Mouse (Mus musculus) layer of hippocampus, adult 2 months (tissue): Measurements from ENCODE around the gene Psip1. TPM values are rescaled to one million over a fixed set of nuclear protein-coding genes. Genes with fewer than 3 reads are reported as not detected.
"Not testable (repeated sequence)": the region's sequence is repeated elsewhere in the genome, so short reads cannot be mapped to it uniquely, and the experiment has no call there.

Source experiments
- DNase-seq, 2 experiments: peaks; one replicate each; pipeline ENCODE4 v3.0.0; 2022; ENCODE audit warnings: low spot score in 2 of 2
- H3K27ac ChIP-seq: fragments of 200-600 bp; 2 replicates; pipeline ENCODE4 v1.8.1; 2022
- H3K4me3 ChIP-seq: fragments of 200-600 bp; 2 replicates; pipeline ENCODE4 v1.8.1; 2022; ENCODE audit warnings: mild to moderate bottlenecking
- CTCF ChIP-seq: fragments of 200-600 bp; conservative IDR thresholded peaks from 2 replicates; pipeline ENCODE4 v1.8.1; 2022; ENCODE audit warnings: antibody characterized with exemption, mild to moderate bottlenecking, moderate library complexity
- total RNA-seq, 2 experiments: library from RNA; stranded (reverse); gene quantifications; 2 replicates each; pipeline ENCODE4 v1.2.3; 2021

Gene Psip1
- total RNA-seq, 2 experiments from 2014 or later = 215 to 218 TPM

DNA sequence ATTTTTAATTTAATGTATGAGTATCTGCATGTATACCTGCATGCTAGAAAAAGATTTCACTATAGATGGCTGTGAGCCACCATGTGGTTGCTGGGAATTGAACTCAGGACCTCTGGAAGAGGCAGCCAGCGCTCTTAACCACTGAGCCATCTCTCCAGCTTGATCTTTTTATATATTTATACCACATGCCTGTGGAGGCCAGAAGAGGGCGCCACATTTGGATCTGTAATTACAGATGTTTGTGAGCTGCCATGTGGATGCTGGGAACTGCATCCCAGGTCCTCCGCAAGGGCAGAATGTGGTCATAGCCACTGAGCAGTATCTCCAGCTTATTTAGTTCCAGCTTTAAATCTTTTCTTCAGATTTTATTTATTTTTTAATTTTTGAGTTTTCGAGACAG, 34.0 kb upstream of the Psip1 start:
- TF ChIP-seq CTCF = peak; percentile 27; the same call in 1 of the 2 replicates
- no peak overlapping the region for H3K4me3 ChIP-seq
- no peak for DNase-seq
- no peak overlapping the region for H3K27ac ChIP-seq

GRCm38 (mm10) chr4:83519807-83520206, 33.5 kb upstream of the Psip1 start:
- no peak for DNase-seq
- TF ChIP-seq CTCF = no peak
- Histone ChIP-seq H3K27ac (no peak overlapping the region), H3K4me3 (no peak overlapping the region)

DNA sequence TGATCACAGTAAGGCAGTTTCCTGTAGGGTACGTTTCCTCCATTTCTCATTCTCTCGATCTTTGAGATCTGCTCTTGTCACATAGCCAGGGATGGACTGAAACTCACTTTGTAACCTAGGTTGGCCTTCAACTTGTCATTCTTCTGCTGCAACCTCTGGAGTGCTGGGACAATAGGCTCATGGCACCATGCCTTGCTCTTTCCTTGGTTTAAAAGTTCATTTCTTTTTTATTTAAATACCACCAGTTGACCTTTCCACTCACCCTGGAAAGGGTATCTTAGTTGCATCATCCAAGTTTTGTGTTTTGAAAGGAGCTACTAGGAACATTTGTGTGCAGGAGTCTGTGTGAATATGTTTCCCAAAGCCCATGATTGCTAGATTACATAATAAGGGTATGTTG, 32.9 kb upstream of the Psip1 start:
- no peak overlapping the region for H3K4me3 ChIP-seq
- H3K27ac ChIP-seq = no peak overlapping the region
- no peak for DNase-seq
- TF ChIP-seq CTCF = no peak

GRCm38 (mm10) chr4:83516144-83516543, 29.9 kb upstream of the Psip1 start:
- H3K4me3 ChIP-seq, H3K27ac ChIP-seq, DNase-seq: not testable (repeated sequence)

- TF ChIP-seq CTCF = peak; percentile 68
- no peak overlapping the region for H3K27ac ChIP-seq
- DNase-seq = peak in 1 of 2 experiments; percentile 28
- H3K4me3 ChIP-seq = no peak overlapping the region
These were observed 28.9 kb upstream of the Psip1 start for GRCm38 (mm10) chr4:83514976-83515669.

- DNase-seq = no peak
- Histone ChIP-seq H3K4me3 (no peak overlapping the region), H3K27ac (no peak overlapping the region)
- TF ChIP-seq CTCF = no peak
These were observed 27.9 kb upstream of the Psip1 start for GRCm38 (mm10) chr4:83514183-83514582.

DNA sequence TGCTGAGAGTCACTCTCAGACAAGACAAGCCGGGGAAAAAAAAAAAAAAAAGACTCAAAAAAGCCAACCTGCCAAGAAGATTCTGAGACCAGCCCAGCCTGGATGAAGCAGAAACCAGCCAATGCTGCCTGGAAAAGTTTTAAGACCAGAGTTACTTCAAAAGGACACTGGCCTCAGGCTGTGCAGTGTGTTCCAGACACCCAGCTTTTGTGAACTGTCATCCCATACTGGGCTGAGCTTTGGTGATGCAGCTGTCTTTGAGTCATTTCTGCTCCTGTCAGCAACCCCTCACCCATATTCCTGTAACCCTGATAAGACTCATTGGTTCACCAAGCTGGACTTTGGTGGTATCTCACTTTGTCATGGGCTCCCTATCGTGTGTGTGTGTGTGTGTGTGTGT, 26.4 kb upstream of the Psip1 start:
- no peak for DNase-seq
- H3K4me3 ChIP-seq = no peak overlapping the region
- H3K27ac ChIP-seq = no peak overlapping the region
- no peak for TF ChIP-seq CTCF

- no peak for DNase-seq
- no peak for TF ChIP-seq CTCF
- Histone ChIP-seq H3K27ac (no peak overlapping the region), H3K4me3 (no peak overlapping the region)
These were observed 26.0 kb upstream of the Psip1 start for GRCm38 (mm10) chr4:83512217-83512616.

DNA sequence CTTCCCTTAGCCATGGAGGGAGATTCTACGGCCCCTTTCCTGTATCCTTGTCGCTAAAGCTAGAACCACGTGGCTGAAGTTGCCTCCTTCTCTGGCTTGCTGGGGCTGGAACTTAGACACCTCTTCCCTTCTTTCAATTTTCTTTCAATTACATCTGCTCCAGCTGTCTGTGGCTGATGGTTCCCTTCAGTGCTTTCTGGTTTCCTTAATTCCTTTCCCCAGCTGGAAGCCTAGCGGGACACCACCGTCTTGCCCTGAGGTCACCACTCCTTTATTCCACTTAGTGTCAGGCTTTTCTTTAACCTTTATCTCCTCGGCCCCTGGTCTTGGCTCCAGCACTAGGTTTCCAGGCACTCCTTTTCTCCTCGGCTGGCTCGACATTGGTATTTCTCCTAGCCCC, 24.8 kb upstream of the Psip1 start:
- DNase-seq = no peak
- Histone ChIP-seq H3K27ac (no peak overlapping the region), H3K4me3 (no peak overlapping the region)
- no peak for TF ChIP-seq CTCF

- no peak for DNase-seq
These were observed 23.3 kb upstream of the Psip1 start for GRCm38 (mm10) chr4:83509600-83509999.

DNA sequence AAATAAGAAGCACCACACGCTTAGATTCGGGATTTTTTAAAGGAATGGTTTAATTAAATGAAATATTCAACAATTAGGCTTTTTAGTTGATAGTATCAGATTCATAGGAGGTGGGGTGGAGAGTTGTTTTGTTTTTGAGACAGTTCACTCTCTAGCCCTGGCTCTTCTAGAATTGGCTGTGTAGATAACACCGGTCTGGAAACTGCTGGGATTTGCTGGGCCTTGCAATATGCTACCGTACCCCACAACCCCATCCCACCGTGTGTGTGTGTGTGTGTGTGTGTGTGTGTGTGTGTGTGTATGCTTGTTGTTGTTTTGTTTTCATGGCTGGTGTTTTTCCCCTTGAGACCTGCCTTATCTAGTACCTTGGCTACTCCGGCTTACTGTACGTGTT, 14.8 kb upstream of the Psip1 start:
- peak overlapping the region; percentile 51 for H3K4me3 ChIP-seq
- no peak for DNase-seq
- TF ChIP-seq CTCF = no peak
- H3K27ac ChIP-seq = no peak overlapping the region

More at GRCm38 (mm10) chr4:83509600-83509999, 23.3 kb upstream of the Psip1 start:
- no peak overlapping the region for H3K27ac ChIP-seq
- no peak for TF ChIP-seq CTCF
- H3K4me3 ChIP-seq = no peak overlapping the region

- peak; percentile 28; the same call in 1 of the 2 replicates for TF ChIP-seq CTCF
- H3K27ac ChIP-seq = peak overlapping the region; percentile 75
- H3K4me3 ChIP-seq = peak overlapping the region; percentile 51
- DNase-seq = peak; percentile 23
These were observed 14.1 kb upstream of the Psip1 start for GRCm38 (mm10) chr4:83500154-83501036.

- H3K4me3 ChIP-seq, DNase-seq, H3K27ac ChIP-seq: not testable (repeated sequence)
These were observed 10.8 kb upstream of the Psip1 start for GRCm38 (mm10) chr4:83497013-83497412.
